Mouse (Mus musculus) liver, embryonic 14.5 days (tissue): ENCODE results near the gene Cst6. TPM values are rescaled to one million over a fixed set of nuclear protein-coding genes. Genes with fewer than 3 reads are reported as not detected.

Source experiments
- ATAC-seq: fragments of 200-750 bp; cut with Nextera tagmentation; 2 replicates; pipeline ENCODE4 v1.8.0; 2017; ENCODE audit warnings: moderate number of reproducible peaks, mild to moderate bottlenecking, moderate library complexity; ENCODE audit not compliant: insufficient read depth
- DNase-seq, 3 experiments: peaks; one replicate each; pipeline ENCODE4 v3.0.0-alpha.2; 2012 to 2013; ENCODE audit warnings: low read depth in 3 of 3, low spot score in 3 of 3
- H3K27ac ChIP-seq: fragments of 300-500 bp; sonication (generic); 2 replicates; pipeline ENCODE4 v1.5.1; 2014; ENCODE audit warnings: moderate library complexity, mild to moderate bottlenecking, control low read depth, inconsistent platforms
- H3K27me3 ChIP-seq: fragments of 300-500 bp; sonication (generic); 2 replicates; pipeline ENCODE4 v1.6.1; 2014; ENCODE audit warnings: mild to moderate bottlenecking, low read length, moderate library complexity; ENCODE audit not compliant: control insufficient read depth, insufficient read depth
- H3K36me3 ChIP-seq: fragments of 300-500 bp; sonication (generic); replicated peaks from 2 replicates; pipeline ENCODE4 v1.6.1; 2014; ENCODE audit warnings: low read depth; ENCODE audit not compliant: control insufficient read depth, insufficient read depth
- H3K4me1 ChIP-seq, 2 experiments: fragments of 200-500 bp in 1 of 2; fragments of 300-500 bp in 1 of 2; sonication (generic) in 1 of 2; replicated peaks; 2 replicates each; pipeline ENCODE4 v1.6.1; 2012 to 2014; ENCODE audit warnings: antibody characterized with exemption in 1 of 2, inconsistent platforms in 1 of 2, low read length in 1 of 2; ENCODE audit not compliant: control insufficient read depth in 2 of 2, insufficient read depth in 2 of 2
- H3K4me2 ChIP-seq: fragments of 300-500 bp; sonication (generic); 2 replicates; pipeline ENCODE4 v1.6.1; 2014; ENCODE audit warnings: low read depth, mild to moderate bottlenecking, control low read depth, moderate library complexity
- H3K4me3 ChIP-seq, 2 experiments: fragments of 200-500 bp in 1 of 2; fragments of 300-500 bp in 1 of 2; sonication (generic) in 1 of 2; 2 replicates each; pipeline ENCODE4 v1.5.1; 2012 to 2014; ENCODE audit warnings: low read depth in 2 of 2, low read length in 2 of 2, mild to moderate bottlenecking in 2 of 2, control low read depth in 1 of 2, inconsistent platforms in 1 of 2, moderate library complexity in 1 of 2; ENCODE audit not compliant: insufficient read depth in 1 of 2
- H3K9ac ChIP-seq: fragments of 300-500 bp; sonication (generic); replicated peaks from 2 replicates; pipeline ENCODE4 v1.6.1; 2014; ENCODE audit warnings: mild to moderate bottlenecking, control low read depth, moderate library complexity
- H3K9me3 ChIP-seq: fragments of 300-500 bp; sonication (generic); 2 replicates; pipeline ENCODE4 v1.6.1; 2016; ENCODE audit warnings: low read length, mixed read lengths; ENCODE audit not compliant: control insufficient read depth
- CTCF ChIP-seq: IDR thresholded peaks from 2 replicates; pipeline ENCODE4 v1.5.1; 2016; ENCODE audit warnings: antibody characterized with exemption, low read depth, control low read depth
- EP300 ChIP-seq: IDR thresholded peaks from 2 replicates; pipeline ENCODE4 v1.6.1; 2016; ENCODE audit warnings: antibody characterized with exemption, low read depth
- WGBS: fragments of 180-500 bp; shearing (Covaris S2); extraction: QIAGEN DNeasy Blood & Tissue Kit; methylation state at CpG from one replicate; pipeline ENCODE4 v1.1.7; 2014; ENCODE audit not compliant: insufficient replicate concordance; 5-methylcytosine and 5-hydroxymethylcytosine counted together
- polyA plus RNA-seq, 2 experiments: library from polyadenylated mRNA; depleted of rRNA in 1 of 2; stranded (reverse) in 1 of 2; unstranded in 1 of 2; fragments of >200 nt; fragmentation: Nextera tagmentation in 1 of 2; extraction: Ambion mirVana in 1 of 2; gene quantifications; 2 replicates each; pipeline versions ENCODE4 v1.2.1 to v1.2.3; 2012 to 2014

Cst6 gene
- polyA plus RNA-seq, 2 experiments: 0.06 TPM; not detected in 1

DNA sequence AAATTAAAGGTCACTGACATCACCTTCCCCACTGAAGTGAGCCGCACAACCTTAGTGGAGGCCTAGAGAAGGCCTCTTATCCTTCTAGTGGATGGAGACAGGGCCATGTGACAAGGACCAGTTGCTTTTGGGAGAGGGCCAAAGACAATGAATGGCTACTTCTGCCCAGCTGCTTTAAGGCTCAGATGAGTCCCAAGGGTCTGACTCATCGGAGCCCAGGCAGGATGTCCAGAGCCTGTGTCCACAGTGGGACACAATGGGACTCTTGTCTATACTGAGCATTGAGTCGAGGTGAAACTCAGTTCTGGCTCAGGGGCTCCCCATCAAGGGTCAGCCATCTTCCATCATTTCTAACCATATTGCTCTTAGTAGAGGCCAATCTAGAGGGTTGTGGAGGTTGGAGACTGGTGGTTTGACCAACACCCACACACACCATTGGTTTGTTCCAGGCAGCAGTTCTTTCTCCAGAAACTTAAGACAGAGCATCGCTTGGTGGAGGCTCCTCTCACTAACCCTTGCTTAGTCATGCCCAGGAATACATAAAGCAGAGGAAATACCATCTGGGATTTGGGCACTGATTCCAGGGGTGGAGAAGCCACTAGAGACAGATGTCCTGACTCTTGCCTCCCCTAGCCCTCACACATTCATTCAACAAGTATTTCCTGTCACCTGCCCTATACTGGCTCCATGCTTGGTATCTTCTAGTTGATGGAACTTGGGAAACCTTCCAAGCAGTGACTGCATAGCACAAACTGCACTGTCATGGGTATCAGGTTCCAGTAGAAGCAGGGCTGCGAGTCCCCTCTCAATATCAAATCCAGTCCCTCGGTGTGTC lies 3.9 kb downstream of the Cst6 start:
- 61% methylated on average over 6 of the region's 6 CpGs for WGBS
- Histone ChIP-seq H3K9me3 (no peaks in the 10 kb centered on the region), H3K9ac (no peak overlapping the region), H3K27me3 (no peaks in the 10 kb centered on the region), H3K4me3 (no peak overlapping the region), H3K27ac (no peak overlapping the region), H3K4me2 (no peak overlapping the region), H3K4me1 (no peaks in the 10 kb centered on the region), H3K36me3 (no peaks in the 10 kb centered on the region)
- ATAC-seq (no peak), DNase-seq (no peak)
- TF ChIP-seq EP300 (no peak), CTCF (no peak)

- DNase-seq: no peak
- no peak for TF ChIP-seq CTCF
These were observed 8.0 kb downstream of the Cst6 start for GRCm38 (mm10) chr19:5341360-5341759.

GRCm38 (mm10) chr19:5337975-5338374 lies 11.4 kb downstream of the Cst6 start:
- H3K9ac ChIP-seq: no peak overlapping the region
- DNase-seq: peak; percentile 41 to 54 (median 42)
- 10% methylated on average over 5 of the region's 5 CpGs for WGBS
- no peaks in the 10 kb centered on the region for H3K27me3 ChIP-seq
- no peak for ATAC-seq
- H3K4me3 ChIP-seq: no peak overlapping the region
- no peak overlapping the region for H3K27ac ChIP-seq
- TF ChIP-seq EP300 (no peak), CTCF (peak; percentile 91)
- H3K9me3 ChIP-seq: no peaks in the 10 kb centered on the region
- no peaks in the 10 kb centered on the region for H3K36me3 ChIP-seq
- H3K4me1 ChIP-seq: no peaks in the 10 kb centered on the region
- no peak overlapping the region for H3K4me2 ChIP-seq

More at GRCm38 (mm10) chr19:5341360-5341759, 8.0 kb downstream of the Cst6 start:
- Histone ChIP-seq H3K9me3 (no peaks in the 10 kb centered on the region), H3K4me2 (no peak overlapping the region), H3K4me3 (no peak overlapping the region), H3K27ac (no peak overlapping the region), H3K4me1 (no peaks in the 10 kb centered on the region), H3K27me3 (no peaks in the 10 kb centered on the region), H3K9ac (no peak overlapping the region), H3K36me3 (no peaks in the 10 kb centered on the region)
- no peak for ATAC-seq
- 78% methylated on average over 7 of the region's 7 CpGs for WGBS

GRCm38 (mm10) chr19:5335441-5335840 lies 13.9 kb downstream of the Cst6 start, which contains the start of gene Catsper1:
Gene Catsper1, plus strand, starts transcription at chr19:5335741.
- Histone ChIP-seq H3K27me3 (no peaks in the 10 kb centered on the region), H3K36me3 (no peaks in the 10 kb centered on the region), H3K9ac (no peak within 1 kb of the TSS), H3K4me3 (no peak within 1 kb of the TSS), H3K9me3 (no peaks in the 10 kb centered on the region), H3K4me2 (no peak within 1 kb of the TSS), H3K4me1 (no peaks in the 10 kb centered on the region), H3K27ac (no peak within 1 kb of the TSS)
- TF ChIP-seq CTCF (no peak), EP300 (no peak)
- ATAC-seq: no peak
- no peak for DNase-seq
- 69% methylated on average over 6 of the region's 6 CpGs for WGBS

DNA sequence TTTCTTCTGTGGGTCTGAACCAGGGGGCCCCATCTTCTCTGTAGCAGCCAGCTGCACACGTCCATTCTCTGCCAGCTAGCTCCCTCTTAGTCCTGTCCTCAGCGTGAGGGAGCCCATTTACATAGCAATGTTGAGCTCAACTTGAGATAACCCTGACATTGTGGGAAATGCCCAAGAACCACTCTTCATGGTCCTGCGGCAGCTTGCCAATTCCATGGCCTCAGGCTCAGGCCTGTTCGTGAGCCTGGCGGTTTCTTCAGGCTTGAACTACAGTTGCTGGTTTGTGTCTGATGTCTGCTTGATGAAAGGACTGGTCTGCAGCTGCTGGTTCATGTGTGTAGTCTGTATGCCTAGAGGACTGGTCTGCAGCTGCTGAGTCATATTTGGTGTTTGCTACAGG lies 14.6 kb downstream of the Cst6 start:
- Histone ChIP-seq H3K36me3 (no peaks in the 10 kb centered on the region), H3K9me3 (no peaks in the 10 kb centered on the region), H3K27me3 (no peaks in the 10 kb centered on the region), H3K27ac (no peak overlapping the region), H3K4me1 (no peaks in the 10 kb centered on the region), H3K4me2 (no peak overlapping the region), H3K4me3 (no peak overlapping the region), H3K9ac (no peak overlapping the region)
- TF ChIP-seq EP300: no peak
- TF ChIP-seq CTCF: no peak
- ATAC-seq: no peak
- 64% methylated on average over 5 of the region's 5 CpGs for WGBS
- DNase-seq: no peak
